Mouse (Mus musculus): ENCODE results near the gene Gm7544.
"Not testable (repeated sequence)": the region's sequence is repeated elsewhere in the genome, so short reads cannot be mapped to it uniquely, and the experiment has no call there.

Gm7544 gene

DNA sequence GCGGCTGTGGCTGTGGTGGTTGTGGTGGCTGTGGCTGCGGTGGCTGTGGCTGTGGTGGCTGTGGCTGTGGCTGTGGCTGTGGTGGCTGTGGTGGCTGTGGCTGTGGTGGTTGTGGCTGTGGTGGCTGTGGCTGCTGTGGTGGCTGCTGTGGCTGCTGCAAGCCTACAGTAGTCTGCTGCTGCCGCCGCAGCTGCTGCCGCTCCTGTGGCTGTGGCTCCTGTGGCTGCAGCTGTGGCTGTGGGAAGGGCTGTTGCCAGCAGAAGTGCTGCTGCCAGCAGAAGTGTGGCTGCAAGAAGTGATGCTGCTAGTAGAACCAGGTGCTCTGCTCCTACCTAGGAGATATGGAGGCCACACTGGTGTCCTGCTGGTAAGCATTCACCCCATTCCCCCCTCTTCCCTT, 42.4 kb downstream of the Gm7544 start:
- not testable (repeated sequence) for DNase-seq

DNA sequence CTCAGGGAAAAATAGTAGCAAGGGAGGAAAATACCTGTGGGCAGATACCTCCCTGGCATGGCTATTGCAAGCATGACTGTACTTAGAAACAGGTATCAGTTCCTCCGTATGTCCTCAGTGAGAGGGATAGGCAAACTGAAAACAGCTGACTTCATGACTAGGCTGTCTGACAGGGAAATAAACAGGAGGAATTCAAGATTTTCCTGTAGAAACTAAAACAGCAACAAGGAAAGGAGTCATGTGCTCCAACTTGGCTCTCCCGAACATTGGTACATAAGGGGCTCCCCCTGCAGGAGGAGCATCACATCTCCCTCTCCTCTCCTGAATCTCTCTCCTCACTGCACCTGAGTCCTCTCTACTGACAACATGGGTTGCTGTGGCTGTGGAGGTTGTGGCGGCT, 42.8 kb downstream of the Gm7544 start, which contains the start of gene A030005L19Rik:
Gene A030005L19Rik (plus strand): TSS at position 301 of the 400 bp plus-strand sequence.
- no peak for DNase-seq

DNA sequence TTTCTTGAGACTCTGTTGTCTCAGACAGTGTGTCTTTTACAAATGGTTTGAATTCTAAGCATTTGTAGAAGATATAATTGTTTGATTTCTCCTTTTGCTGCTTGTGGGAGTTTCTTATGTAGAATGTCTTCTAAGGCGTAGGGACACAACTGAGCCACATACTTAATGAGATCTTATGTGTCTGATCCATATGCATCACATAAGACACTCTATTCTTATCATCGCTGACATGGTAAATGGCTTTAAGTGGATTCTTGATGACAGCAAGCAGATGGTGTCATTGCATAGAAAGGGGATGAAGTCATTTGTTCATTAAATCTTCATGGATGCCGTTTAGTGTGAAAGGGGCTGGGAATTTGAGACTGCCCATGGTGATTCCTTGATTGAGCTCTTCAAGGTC, 49.9 kb downstream of the Gm7544 start:
- DNase-seq = no peak
